Mouse (Mus musculus) cerebral cortex, adult 2 months (tissue): ENCODE results near the gene Deup1.

Source experiments
- WGBS: fragments of 180-500 bp; shearing (Covaris S2); methylation state at CpG from one replicate; pipeline ENCODE4 v1.1.7; 2018; 5-methylcytosine and 5-hydroxymethylcytosine counted together

The Deup1 gene

GRCm38 (mm10) chr9:15587157-15587854 lies 40.4 kb downstream of the Deup1 start:
- WGBS = 73% methylated on average over 6 of the region's 6 CpGs

- WGBS = 97% methylated on average over 1 of the region's 1 CpGs
These were observed 41.8 kb downstream of the Deup1 start for GRCm38 (mm10) chr9:15585956-15586355.

GRCm38 (mm10) chr9:15584209-15584608 lies 43.5 kb downstream of the Deup1 start:
- 80% methylated on average over 9 of the region's 9 CpGs for WGBS

GRCm38 (mm10) chr9:15582026-15582425 lies 45.7 kb downstream of the Deup1 start:
- 84% methylated on average over 5 of the region's 5 CpGs for WGBS

- 60% methylated on average over 6 of the region's 6 CpGs for WGBS
These were observed 47.6 kb downstream of the Deup1 start for GRCm38 (mm10) chr9:15580176-15580575.

GRCm38 (mm10) chr9:15578946-15579345 lies 48.8 kb downstream of the Deup1 start:
- 94% methylated on average over 9 of the region's 9 CpGs for WGBS

- 76% methylated on average over 1 of the region's 1 CpGs for WGBS
These were observed 49.3 kb downstream of the Deup1 start for GRCm38 (mm10) chr9:15578427-15578826.

- WGBS = 51% methylated on average over 13 of the region's 13 CpGs
These were observed 52.8 kb downstream of the Deup1 start for GRCm38 (mm10) chr9:15574750-15575454.

GRCm38 (mm10) chr9:15562353-15562752 lies 65.4 kb downstream of the Deup1 start:
- WGBS = 95% methylated on average over 7 of the region's 7 CpGs

- 43% methylated on average over 3 of the region's 3 CpGs for WGBS
These were observed 67.3 kb downstream of the Deup1 start for GRCm38 (mm10) chr9:15560451-15560850.

- WGBS = 81% methylated on average over 8 of the region's 8 CpGs
These were observed 74.4 kb downstream of the Deup1 start for GRCm38 (mm10) chr9:15553322-15553721.

- 65% methylated on average over 15 of the region's 15 CpGs for WGBS
These were observed 75.5 kb downstream of the Deup1 start for GRCm38 (mm10) chr9:15551933-15552851.

GRCm38 (mm10) chr9:15551073-15551472 lies 76.7 kb downstream of the Deup1 start:
- WGBS = 84% methylated on average over 6 of the region's 6 CpGs

GRCm38 (mm10) chr9:15550461-15550961 lies 77.2 kb downstream of the Deup1 start:
- 80% methylated on average over 4 of the region's 4 CpGs for WGBS

GRCm38 (mm10) chr9:15541735-15542354 lies 85.9 kb downstream of the Deup1 start:
- WGBS = 82% methylated on average over 5 of the region's 5 CpGs

GRCm38 (mm10) chr9:15538979-15539533 lies 88.7 kb downstream of the Deup1 start:
- WGBS = 78% methylated on average over 8 of the region's 8 CpGs

- 96% methylated on average over 3 of the region's 3 CpGs for WGBS
These were observed 90.2 kb downstream of the Deup1 start for GRCm38 (mm10) chr9:15537455-15538048.

GRCm38 (mm10) chr9:15536861-15537426 lies 90.8 kb downstream of the Deup1 start:
- 94% methylated on average over 5 of the region's 5 CpGs for WGBS

- WGBS = 57% methylated on average over 5 of the region's 5 CpGs
These were observed 92.3 kb downstream of the Deup1 start for GRCm38 (mm10) chr9:15535418-15535817.

- 93% methylated on average over 2 of the region's 2 CpGs for WGBS
These were observed 93.6 kb downstream of the Deup1 start for GRCm38 (mm10) chr9:15534110-15534509.
